10 mouse cellular contexts compared by ENCODE assay signal in the genomic region with DNA sequence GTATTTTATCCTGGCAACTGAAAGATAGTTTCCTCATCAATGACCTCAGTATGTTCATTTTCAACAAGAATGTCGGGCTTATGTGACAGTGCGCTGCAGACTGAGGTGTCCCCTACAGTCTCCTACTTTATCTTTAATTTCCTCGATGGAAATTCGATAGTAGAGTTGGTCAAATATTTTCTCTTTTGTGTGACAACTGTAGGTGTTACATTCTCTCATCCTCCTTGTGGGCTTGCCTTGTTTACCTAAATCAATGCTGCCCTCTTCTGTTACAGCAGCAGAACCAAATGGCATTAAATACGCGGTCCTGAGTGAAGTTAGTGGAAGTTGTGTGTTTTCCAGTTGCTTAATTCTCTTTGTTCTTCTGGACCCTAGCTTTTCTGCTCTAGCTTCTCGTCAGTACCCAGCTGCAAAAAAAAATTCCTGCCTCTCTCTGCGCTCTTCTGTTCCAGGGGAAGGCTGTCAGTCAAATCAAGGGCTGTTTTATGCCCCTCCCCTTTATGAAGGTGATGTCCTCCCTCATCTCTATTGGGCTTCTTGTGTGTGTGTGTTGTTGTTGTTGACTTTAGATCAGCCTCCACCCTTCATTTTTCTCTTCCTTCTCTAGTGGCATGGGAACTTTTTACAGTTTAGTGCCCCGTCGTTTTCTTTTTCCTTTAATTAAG.
A peak's percentile ranks its signal among the peaks of the same experiment; 100 is the strongest.
DNase-seq lines count a peak whose midpoint lies in the region; ATAC-seq and TF ChIP-seq lines count a peak whose summit lies in the region.
"Had no signal": no experiment of that assay in that cellular context is flagged by ENCODE, and none has a peak within 500 bp of the region (broad histone marks: within the 10 kb centered on the region; RNA-seq: fewer than 3 reads in every experiment).

No protein-coding gene starts in this region.

- no peak overlapping the region for H3K9ac ChIP-seq in forebrain, embryonic 15.5 days (replicated peaks)
- H3K9ac ChIP-seq: embryonic facial prominence, embryonic 15.5 days; liver, embryonic 15.5 days had no signal

- H3K4me1 ChIP-seq in forebrain, embryonic 15.5 days = 0 out of 2 replicates have a peak, but pooled peaks cover 7% of the 10 kb centered on the region
- H3K4me1 ChIP-seq: liver, embryonic 15.5 days had no signal

- intact Hi-C loops in left cerebral cortex, postnatal 4 days (cut with DNase I) = loop anchor here (10.0 kb wide), 1 partner anchor 456 kb away; no protein-coding TSS in a partner anchor

- 35% methylated on average over 10 of the region's 10 CpGs for WGBS in forebrain, embryonic 15.5 days

- no peaks in the 10 kb centered on the region for H3K27me3 ChIP-seq in Patski
- H3K27me3 ChIP-seq in forebrain, embryonic 15.5 days = no peaks in the 10 kb centered on the region
- H3K27me3 ChIP-seq: embryonic facial prominence, embryonic 15.5 days; liver, embryonic 15.5 days had no signal

- TF ChIP-seq CTCF in Patski (IDR thresholded peaks at IDR 0.05) = peak; percentile 66

- H3K4me2 ChIP-seq in forebrain, embryonic 15.5 days (replicated peaks) = no peak overlapping the region
- H3K4me2 ChIP-seq: embryonic facial prominence, embryonic 15.5 days; liver, embryonic 15.5 days had no signal

- no peaks in the 10 kb centered on the region for H3K9me3 ChIP-seq in forebrain, embryonic 15.5 days
- H3K9me3 ChIP-seq: embryonic facial prominence, embryonic 15.5 days; liver, embryonic 15.5 days had no signal

- DNase-seq in left cerebral cortex, adult 11 months (ENCODE audit: low spot score) = peak; percentile 5
- no peak for DNase-seq in left cerebral cortex, postnatal 4 days
- no peak for DNase-seq in Patski (ENCODE audit: low read depth, low spot score)
- peak; percentile 10 for DNase-seq in lung, postnatal 25 days (ENCODE audit: low spot score)
- DNase-seq in urinary bladder, adult 18-20 months (ENCODE audit: low spot score in 2 of 2) = no peak
- DNase-seq in spleen, postnatal 4 days (ENCODE audit: low spot score in 2 of 2) = no peak
- no peak for DNase-seq in cerebellum, adult 11-12 months

- POLR2A ChIA-PET in Patski (lab: Charles Lee) = no interaction called here

- H3K4me3 ChIP-seq in forebrain, embryonic 15.5 days = no peak overlapping the region
- H3K4me3 ChIP-seq: embryonic facial prominence, embryonic 15.5 days; liver, embryonic 15.5 days had no signal

- in situ Hi-C loops in Patski (cut with MboI; ENCODE audit: low pct_unique_long_range_greater_than_20kb) = loop anchor here (10.0 kb wide), 1 partner anchor 776 kb away; no protein-coding TSS in a partner anchor

- CTCF ChIA-PET in Patski (lab: Charles Lee) = interaction anchor here (1.1 to 1.4 kb wide), 3 partner anchors 445 to 455 kb away, joined by 3 to 4 read pairs (median 3); no protein-coding TSS in a partner anchor

- no peaks in the 10 kb centered on the region for H3K36me3 ChIP-seq in forebrain, embryonic 15.5 days
- H3K36me3 ChIP-seq: embryonic facial prominence, embryonic 15.5 days; liver, embryonic 15.5 days had no signal

- ATAC-seq in Patski = peak; percentile 76
- peak; percentile 54; the same call in 1 of the 2 replicates for ATAC-seq in forebrain, embryonic 15.5 days (replicated peaks)

- H3K27ac ChIP-seq in forebrain, embryonic 15.5 days (replicated peaks) = no peak overlapping the region
- H3K27ac ChIP-seq: embryonic facial prominence, embryonic 15.5 days; liver, embryonic 15.5 days had no signal

Comparison
In these comparisons a context has a peak if more than half of its experiments do, and no peak if none do; other contexts are left out.
1. DNase-seq: peak in left cerebral cortex, adult 11 months (single experiment) and lung, postnatal 25 days (single experiment); none in left cerebral cortex, postnatal 4 days (single experiment), Patski (single experiment), urinary bladder, adult 18-20 months (0 of 2), spleen, postnatal 4 days (0 of 2) and cerebellum, adult 11-12 months (single experiment).